Mouse (Mus musculus) olfactory bulb, adult 2 months (tissue): ENCODE measurements around the gene Cdk5rap2.

Source experiments
- CTCF ChIP-seq: fragments of 200-500 bp; IDR thresholded peaks from 2 replicates; pipeline ENCODE4 v1.5.1; 2012; ENCODE audit warnings: low read depth, mild to moderate bottlenecking, low read length, moderate library complexity; ENCODE audit not compliant: insufficient read depth
- POLR2A ChIP-seq: fragments of 200-500 bp; IDR thresholded peaks from 2 replicates; pipeline ENCODE4 v1.6.1; 2012; ENCODE audit warnings: mild to moderate bottlenecking, low read depth, low read length, moderate library complexity; ENCODE audit not compliant: insufficient read depth

DNA sequence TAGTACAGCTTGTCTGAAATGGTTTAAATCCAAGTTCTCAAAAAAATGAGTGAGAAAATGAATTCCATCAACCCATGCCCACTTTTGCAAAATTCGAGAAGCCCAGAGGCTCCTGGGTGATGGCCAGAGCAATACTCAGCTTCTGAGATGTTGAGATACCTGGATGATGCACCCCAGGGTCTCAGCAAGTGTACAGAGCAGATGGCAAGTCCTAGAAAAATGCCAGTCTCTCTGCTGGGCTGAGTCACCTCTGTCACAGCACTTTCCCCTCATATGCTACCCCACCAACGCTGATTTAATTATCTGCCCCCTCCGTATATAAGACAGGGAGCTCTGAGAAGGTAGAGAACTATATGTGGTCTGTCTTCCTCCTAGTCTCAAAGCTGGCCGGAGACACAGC lies 137.3 kb downstream of the Cdk5rap2 start:
- TF ChIP-seq CTCF, result no peak
- TF ChIP-seq POLR2A, result no peak
